Mouse (Mus musculus): ENCODE measurements around the gene St6galnac4. TPM values are rescaled to one million over a fixed set of nuclear protein-coding genes. Genes with fewer than 3 reads are reported as not detected.
A peak's percentile ranks its signal among the peaks of the same experiment; 100 is the strongest.

The St6galnac4 gene
- polyA plus RNA-seq, 1 experiment from 2014 or later: 21.5 TPM

DNA sequence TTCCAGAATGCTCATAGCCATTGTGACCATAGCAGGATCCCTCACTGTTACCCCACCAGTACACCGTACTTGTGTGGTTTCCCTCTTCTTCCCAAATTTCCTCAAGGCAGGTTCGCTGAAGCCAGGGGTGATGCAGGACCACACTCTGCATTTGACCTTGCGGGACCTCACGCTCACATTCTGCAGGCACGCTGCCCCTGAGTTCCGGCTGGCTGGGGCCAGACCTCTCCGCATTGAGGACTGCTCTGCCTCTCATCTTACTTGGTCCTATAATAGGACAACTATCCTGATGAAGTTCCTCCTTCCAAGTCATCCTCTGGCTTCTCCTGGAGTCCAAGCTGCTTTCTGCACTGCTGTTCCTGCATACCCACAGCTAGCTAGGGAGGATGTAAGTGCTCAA, 49.7 kb downstream of the St6galnac4 start:
- Histone ChIP-seq H3K9me3 (replicated peaks) (no peaks in the 10 kb centered on the region), H3K4me3 (no peak overlapping the region), H3K4me1 (peaks cover 15% of the 10 kb centered on the region), H3K36me3 (no peaks in the 10 kb centered on the region), H3K27ac (no peak overlapping the region), H3K27me3 (no peaks in the 10 kb centered on the region), H3K4me2 (replicated peaks) (no peak overlapping the region), H3K9ac (no peak overlapping the region)
- WGBS: 83% methylated on average over 7 of the region's 7 CpGs
- ATAC-seq (ENCODE audit: low FRiP score): no peak

DNA sequence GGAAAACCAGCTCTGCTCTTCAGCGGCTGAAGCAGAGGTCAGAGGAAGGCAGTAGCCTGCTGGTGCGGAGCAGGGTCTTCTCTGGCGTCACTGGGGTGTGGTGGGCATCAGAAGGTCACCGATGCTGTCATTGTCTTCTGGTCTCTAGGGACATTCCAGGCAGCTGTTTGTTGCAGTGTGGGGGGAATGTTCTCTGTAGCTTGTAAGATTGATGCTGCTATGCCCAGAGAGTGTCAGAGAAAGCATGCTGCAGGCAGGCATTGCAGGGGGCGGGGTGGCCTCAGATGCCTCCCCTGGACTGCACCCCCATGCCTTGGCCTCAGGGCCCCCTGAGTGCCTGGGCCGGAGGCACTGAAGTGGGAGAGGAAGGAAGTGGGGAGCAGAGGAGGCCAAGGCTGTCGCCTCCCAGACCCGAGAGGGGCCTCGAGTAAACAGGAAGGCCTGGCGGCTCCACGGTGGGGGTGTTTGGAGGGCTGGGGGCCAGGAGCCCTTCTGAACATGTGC, 50.9 kb downstream of the St6galnac4 start:
- Histone ChIP-seq H3K4me1 (peaks cover 9% of the 10 kb centered on the region), H3K27me3 (no peaks in the 10 kb centered on the region), H3K27ac (peak overlapping the region; percentile 4; the same call in 1 of the 2 replicates), H3K4me3 (no peak overlapping the region), H3K36me3 (no peaks in the 10 kb centered on the region), H3K9ac (no peak overlapping the region), H3K9me3 (replicated peaks) (no peaks in the 10 kb centered on the region), H3K4me2 (replicated peaks) (no peak overlapping the region)
- ATAC-seq (ENCODE audit: low FRiP score): no peak
- WGBS: 30% methylated on average over 11 of the region's 11 CpGs

DNA sequence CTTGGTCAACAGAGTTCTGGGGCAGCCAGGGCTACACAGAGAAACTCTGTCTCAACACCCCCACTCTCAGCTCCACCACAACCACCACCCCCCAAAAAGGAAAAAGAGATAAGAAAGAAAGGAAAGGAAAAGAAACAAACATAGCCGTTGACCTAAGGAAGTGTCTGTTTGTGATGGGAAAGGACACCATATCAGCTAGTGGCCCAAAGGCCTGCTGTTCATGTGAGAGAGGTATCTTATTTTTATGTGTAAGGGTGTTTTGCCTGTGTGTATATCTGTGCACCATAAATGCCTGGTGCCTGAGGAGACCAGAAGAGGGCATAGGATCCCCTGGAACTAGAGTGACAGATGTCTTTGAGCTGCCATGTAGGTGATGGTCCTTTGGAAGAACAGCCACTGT, 52.7 kb downstream of the St6galnac4 start:
- no peak overlapping the region for H3K27ac ChIP-seq
- H3K4me1 ChIP-seq: peaks cover 9% of the 10 kb centered on the region
- no peaks in the 10 kb centered on the region for H3K27me3 ChIP-seq
- no peak overlapping the region for H3K4me3 ChIP-seq
- no peak overlapping the region for H3K4me2 ChIP-seq (replicated peaks)
- no peak for ATAC-seq (ENCODE audit: low FRiP score)
- WGBS: 92% methylated on average over 1 of the region's 1 CpGs
- H3K36me3 ChIP-seq: no peaks in the 10 kb centered on the region
- H3K9ac ChIP-seq: no peak overlapping the region
- H3K9me3 ChIP-seq (replicated peaks): no peaks in the 10 kb centered on the region

DNA sequence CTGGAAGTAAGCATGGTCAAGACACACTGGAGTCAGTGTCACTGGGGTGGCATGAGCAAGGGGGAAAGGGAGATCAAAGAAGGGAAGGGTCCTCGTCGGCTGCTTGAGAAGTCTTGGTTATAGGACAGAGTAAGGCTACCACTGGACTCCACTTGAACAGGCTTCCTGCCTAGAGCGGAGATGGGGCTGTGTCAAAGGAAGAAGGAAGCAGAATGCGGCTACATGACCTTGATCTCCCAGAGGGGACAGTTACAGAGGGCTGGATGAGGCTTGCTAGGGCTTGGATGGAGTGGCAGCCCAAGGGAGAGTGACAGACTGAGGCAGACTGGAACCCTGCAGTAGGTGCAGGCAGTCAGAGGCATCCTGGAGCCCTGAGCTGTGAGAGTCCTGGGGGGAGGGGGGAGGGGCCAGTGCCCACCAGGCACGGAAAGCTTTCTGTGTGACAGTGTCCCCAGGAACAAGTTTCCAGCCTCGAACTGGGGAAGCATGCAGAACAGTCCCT, 53.7 kb downstream of the St6galnac4 start:
- Histone ChIP-seq H3K4me1 (peaks cover 14% of the 10 kb centered on the region), H3K9ac (no peak overlapping the region), H3K4me2 (replicated peaks) (no peak overlapping the region), H3K27me3 (no peaks in the 10 kb centered on the region), H3K36me3 (no peaks in the 10 kb centered on the region), H3K27ac (no peak overlapping the region), H3K9me3 (replicated peaks) (no peaks in the 10 kb centered on the region), H3K4me3 (no peak overlapping the region)
- ATAC-seq (ENCODE audit: low FRiP score): no peak
- WGBS: 59% methylated on average over 6 of the region's 6 CpGs

DNA sequence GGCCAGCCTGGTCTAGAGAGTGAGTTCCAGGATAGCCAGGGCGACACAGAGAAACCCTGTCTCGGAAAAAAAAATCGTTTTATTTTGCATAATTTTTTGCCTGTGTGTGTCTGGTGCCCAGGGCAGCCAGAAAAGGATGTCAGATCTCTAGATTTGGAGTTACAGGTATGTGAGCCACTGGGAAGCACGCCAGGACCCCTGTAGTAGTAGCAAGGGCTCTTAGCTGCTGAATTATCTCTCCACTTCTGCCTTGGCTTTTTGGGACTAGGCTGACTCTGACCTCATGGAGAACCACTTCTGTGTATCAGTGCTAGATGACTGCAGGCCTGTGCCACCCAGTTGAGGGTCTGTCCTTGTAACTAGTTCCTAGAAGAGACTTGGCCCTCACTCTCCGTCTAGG, 54.9 kb downstream of the St6galnac4 start:
- Histone ChIP-seq H3K9ac (no peak overlapping the region), H3K27me3 (no peaks in the 10 kb centered on the region), H3K27ac (no peak overlapping the region), H3K4me2 (replicated peaks) (no peak overlapping the region), H3K4me3 (no peak overlapping the region), H3K9me3 (replicated peaks) (no peaks in the 10 kb centered on the region), H3K36me3 (no peaks in the 10 kb centered on the region), H3K4me1 (peaks cover 23% of the 10 kb centered on the region)
- WGBS: 84% methylated on average over 5 of the region's 5 CpGs
- no peak for ATAC-seq (ENCODE audit: low FRiP score)

DNA sequence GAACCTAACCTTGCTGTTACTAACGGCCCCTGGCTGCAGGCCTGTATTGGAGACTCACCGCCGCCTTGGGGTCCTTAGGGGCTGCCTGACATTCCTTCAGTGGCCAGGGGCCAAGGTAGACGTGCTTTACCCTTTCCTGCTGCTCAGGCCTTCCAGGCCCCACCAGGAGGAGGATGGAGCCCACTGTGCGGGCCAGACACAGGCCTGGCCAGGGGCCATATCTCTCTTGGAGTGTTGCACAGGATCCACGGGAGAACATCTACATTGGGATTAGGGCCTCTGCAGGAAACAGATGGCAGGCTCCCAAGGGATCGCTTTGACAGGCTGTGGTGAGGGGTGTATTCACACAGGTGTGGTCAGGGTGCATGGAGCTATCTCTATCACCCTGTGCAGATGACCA, 55.9 kb downstream of the St6galnac4 start:
- Histone ChIP-seq H3K27ac (no peak overlapping the region), H3K4me1 (peaks cover 20% of the 10 kb centered on the region), H3K4me2 (replicated peaks) (no peak overlapping the region), H3K27me3 (no peaks in the 10 kb centered on the region), H3K4me3 (no peak overlapping the region), H3K9me3 (replicated peaks) (no peaks in the 10 kb centered on the region), H3K36me3 (no peaks in the 10 kb centered on the region), H3K9ac (no peak overlapping the region)
- 74% methylated on average over 7 of the region's 7 CpGs for WGBS
- no peak for ATAC-seq (ENCODE audit: low FRiP score)

DNA sequence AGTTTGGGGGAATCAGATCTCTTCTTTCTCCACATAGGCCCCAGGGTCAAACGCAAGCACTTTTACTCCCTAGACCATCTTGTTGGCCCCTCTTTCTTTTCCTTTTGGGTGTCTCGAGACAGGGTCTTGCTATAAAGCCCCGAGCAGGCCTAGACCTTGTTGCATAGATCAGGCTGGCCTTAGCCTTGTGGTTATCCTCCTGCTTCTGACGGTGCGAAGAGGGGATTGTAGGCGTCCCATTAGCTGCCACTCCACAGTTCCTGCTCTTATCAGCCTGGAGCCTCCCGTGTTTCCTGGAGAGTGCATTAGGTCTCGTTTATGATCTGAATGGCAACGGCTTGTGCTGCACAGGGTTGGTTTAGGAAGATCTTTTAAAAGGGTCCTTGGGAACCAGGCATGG, 57.2 kb downstream of the St6galnac4 start:
- H3K36me3 ChIP-seq: no peaks in the 10 kb centered on the region
- no peaks in the 10 kb centered on the region for H3K9me3 ChIP-seq (replicated peaks)
- 83% methylated on average over 9 of the region's 9 CpGs for WGBS
- H3K4me2 ChIP-seq (replicated peaks): no peak overlapping the region
- no peak overlapping the region for H3K27ac ChIP-seq
- no peaks in the 10 kb centered on the region for H3K27me3 ChIP-seq
- no peak overlapping the region for H3K4me3 ChIP-seq
- no peak for ATAC-seq (ENCODE audit: low FRiP score)
- H3K4me1 ChIP-seq: peaks cover 16% of the 10 kb centered on the region
- no peak overlapping the region for H3K9ac ChIP-seq

DNA sequence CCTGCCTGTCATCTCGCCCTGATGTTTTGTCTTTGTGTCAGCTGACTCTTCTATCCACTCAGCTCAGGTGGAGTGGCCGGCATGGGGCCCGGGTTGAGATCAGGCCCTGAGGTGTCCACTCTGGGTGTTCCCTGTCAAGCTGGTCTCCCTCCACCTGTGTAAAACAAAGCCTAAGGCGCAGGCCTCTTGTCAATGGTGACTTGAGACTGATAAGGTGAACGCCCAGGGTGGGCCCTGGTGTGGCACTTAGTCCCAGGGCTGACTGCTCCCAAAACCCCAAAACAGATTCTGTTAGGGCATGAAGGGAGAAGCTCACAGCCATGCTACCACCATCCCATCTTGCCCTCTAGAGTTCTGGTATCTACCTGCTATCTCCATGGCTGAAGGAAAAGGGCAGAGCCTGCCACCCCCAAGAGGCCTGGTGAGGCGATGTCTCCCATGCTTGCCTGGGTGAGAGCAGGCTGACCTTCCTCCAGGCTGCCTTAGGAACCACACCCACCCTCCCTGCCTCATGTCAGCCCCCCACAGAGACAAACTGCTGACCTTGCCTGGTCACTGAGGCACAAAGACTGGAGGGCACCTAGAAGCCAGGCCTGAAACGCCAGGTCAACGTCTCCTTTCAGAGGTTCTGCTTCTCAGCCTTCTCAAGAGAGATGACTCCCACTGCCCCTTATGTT, 58.0 kb downstream of the St6galnac4 start:
- ATAC-seq (ENCODE audit: low FRiP score): no peak
- Histone ChIP-seq H3K27me3 (no peaks in the 10 kb centered on the region), H3K4me3 (no peak overlapping the region), H3K36me3 (no peaks in the 10 kb centered on the region), H3K4me2 (replicated peaks) (no peak overlapping the region), H3K9ac (no peak overlapping the region), H3K4me1 (peaks cover 16% of the 10 kb centered on the region), H3K9me3 (replicated peaks) (no peaks in the 10 kb centered on the region), H3K27ac (peak overlapping the region; percentile 0; the same call in 1 of the 2 replicates)
- 75% methylated on average over 8 of the region's 8 CpGs for WGBS

DNA sequence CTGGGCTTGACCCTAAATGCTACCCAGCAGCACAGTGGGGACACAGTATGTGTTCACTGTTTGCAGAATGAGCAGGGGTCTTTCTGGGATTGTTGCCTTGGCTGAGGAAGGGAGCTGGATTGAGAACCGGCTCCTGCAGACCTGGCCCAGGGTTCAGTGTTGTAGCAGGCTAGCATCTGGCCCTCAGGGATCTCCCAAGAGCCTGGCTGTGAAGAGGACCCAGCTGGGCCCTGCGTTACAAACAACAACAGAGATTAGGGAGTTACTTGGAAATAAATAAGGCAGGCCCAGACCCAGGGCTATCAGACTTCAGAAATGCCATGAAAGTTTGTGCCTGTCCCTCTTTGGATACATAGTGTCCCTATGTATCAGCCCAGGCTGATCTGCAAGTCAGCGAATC, 58.8 kb downstream of the St6galnac4 start:
- H3K27ac ChIP-seq: peak overlapping the region; percentile 0; the same call in 1 of the 2 replicates
- H3K9ac ChIP-seq: no peak overlapping the region
- peaks cover 15% of the 10 kb centered on the region for H3K4me1 ChIP-seq
- no peak for ATAC-seq (ENCODE audit: low FRiP score)
- WGBS: 63% methylated on average over 3 of the region's 3 CpGs
- no peak overlapping the region for H3K4me3 ChIP-seq
- H3K36me3 ChIP-seq: no peaks in the 10 kb centered on the region
- no peak overlapping the region for H3K4me2 ChIP-seq (replicated peaks)
- H3K27me3 ChIP-seq: no peaks in the 10 kb centered on the region
- no peaks in the 10 kb centered on the region for H3K9me3 ChIP-seq (replicated peaks)

DNA sequence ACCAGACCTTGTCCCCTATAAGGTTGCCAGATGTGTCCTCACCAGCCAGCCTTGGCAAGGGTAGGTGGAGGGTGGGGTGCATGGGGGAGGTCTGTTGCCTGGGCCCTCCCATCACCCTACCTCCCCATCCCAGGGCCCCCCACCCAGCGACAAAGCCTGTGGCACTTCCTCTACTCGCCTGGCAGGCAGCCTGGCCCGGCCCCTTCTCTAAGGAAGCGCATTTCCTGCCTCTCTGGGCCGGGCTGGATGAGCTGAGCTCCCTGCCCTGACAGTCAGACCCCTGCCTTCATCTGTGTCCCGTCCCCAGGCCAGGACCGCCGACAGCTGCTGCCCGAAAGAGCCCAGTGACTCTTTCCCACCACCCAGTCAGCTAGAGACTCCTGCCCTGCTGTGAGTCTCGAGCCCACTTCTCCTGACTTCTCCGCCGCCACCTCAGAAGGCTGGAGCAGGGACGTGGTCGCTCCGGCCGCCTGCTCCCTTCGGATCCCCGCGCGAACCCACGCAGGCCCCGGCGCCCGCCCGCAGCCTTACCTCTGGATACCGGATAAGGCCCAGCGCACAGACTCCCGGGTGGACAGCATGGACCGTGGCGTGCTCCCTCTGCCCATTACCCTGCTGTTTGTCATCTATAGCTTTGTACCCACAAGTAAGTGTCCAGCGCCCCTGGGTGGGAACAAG, 59.6 kb downstream of the St6galnac4 start, which contains the start of gene Eng:
Gene Eng (plus strand): TSS at position 217 of the 678 bp plus-strand sequence.
- Histone ChIP-seq H3K27ac (peak within 1 kb of the TSS; percentile 0; the same call in 1 of the 2 replicates), H3K4me3 (peak within 1 kb of the TSS; percentile 8), H3K9me3 (replicated peaks) (no peaks in the 10 kb centered on the region), H3K4me2 (replicated peaks) (peak within 1 kb of the TSS; percentile 19), H3K27me3 (no peaks in the 10 kb centered on the region), H3K36me3 (no peaks in the 10 kb centered on the region), H3K9ac (no peak within 1 kb of the TSS), H3K4me1 (peaks cover 14% of the 10 kb centered on the region)
- WGBS: 54% methylated on average over 31 of the region's 31 CpGs
- ATAC-seq (ENCODE audit: low FRiP score): no peak

DNA sequence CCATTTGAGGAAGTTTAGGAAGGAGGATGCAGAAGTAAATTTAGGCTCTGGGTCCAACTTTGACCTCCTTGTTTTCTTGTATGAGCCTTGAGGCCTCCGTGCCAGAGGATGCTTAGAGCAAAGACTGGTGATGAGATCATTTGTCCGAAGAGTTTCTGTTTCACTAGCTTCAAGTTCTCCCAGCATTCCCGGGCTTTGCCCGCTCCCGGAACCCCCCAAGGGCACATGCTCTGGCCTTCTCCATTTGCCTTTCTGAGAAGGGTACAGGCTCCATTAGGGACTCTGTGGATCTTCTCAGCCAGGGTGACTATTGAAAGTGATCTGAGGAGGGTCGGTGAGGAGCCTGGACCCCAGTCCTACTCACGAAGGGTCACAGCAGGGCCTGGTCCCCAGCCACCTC, 60.5 kb downstream of the St6galnac4 start:
- no peaks in the 10 kb centered on the region for H3K27me3 ChIP-seq

More for the DNA sequence above, 60.5 kb downstream of the St6galnac4 start:
- WGBS: 89% methylated on average over 7 of the region's 7 CpGs
- no peak overlapping the region for H3K27ac ChIP-seq
- ATAC-seq (ENCODE audit: low FRiP score): no peak
- H3K4me1 ChIP-seq: peaks cover 14% of the 10 kb centered on the region
- H3K9me3 ChIP-seq (replicated peaks): no peaks in the 10 kb centered on the region
- H3K4me3 ChIP-seq: peak overlapping the region; percentile 8; the same call in 1 of the 2 replicates
- no peak overlapping the region for H3K4me2 ChIP-seq (replicated peaks)
- no peak overlapping the region for H3K9ac ChIP-seq
- H3K36me3 ChIP-seq: no peaks in the 10 kb centered on the region

Measured in hindbrain, embryonic 12.5 days (tissue).